Mouse (Mus musculus): ENCODE data around the gene Kdsr. TPM values are rescaled to one million over a fixed set of nuclear protein-coding genes. Genes with fewer than 3 reads are reported as not detected.

Kdsr gene
- total and polyA plus RNA-seq, 3 experiments = 3.3 to 6.3 (median 4.7) TPM

- H3K27ac ChIP-seq (ENCODE audit: insufficient read depth, low read depth) = no peak overlapping the region
- TF ChIP-seq MYC (IDR thresholded peaks at IDR 0.05; ENCODE audit: low read depth, low read length) (no peak), RAD21 (IDR thresholded peaks at IDR 0.05; ENCODE audit: low read depth, low read length) (peak; percentile 34), SMC3 (IDR thresholded peaks at IDR 0.05; ENCODE audit: low read depth, low read length) (0 out of 2 replicates have a peak, but pooled peaks have one; percentile 27), CTCF (conservative IDR thresholded peaks at IDR 0.05 in 1 of 2, IDR thresholded peaks at IDR 0.05 in 1 of 2; ENCODE audit: low read depth in 2 of 2, low read length in 2 of 2) (peak in 1 of 2 experiments; percentile 50; a peak in 2 of 4 replicates)
- H3K27me3 ChIP-seq (replicated peaks) = no peaks in the 10 kb centered on the region
- H3K36me3 ChIP-seq (replicated peaks in 1 of 2; ENCODE audit: control insufficient read depth in 1 of 2, insufficient read depth in 1 of 2, low read length in 1 of 2) = no peaks in the 10 kb centered on the region
- H3K9ac ChIP-seq (ENCODE audit: insufficient read depth, low read depth) = no peak overlapping the region
- DNase-seq (ENCODE audit: extremely low read depth) = peak; percentile 13
- H3K4me1 ChIP-seq (ENCODE audit: control insufficient read depth in 1 of 2, insufficient read depth in 2 of 2) = peaks cover 0 to 12% of the 10 kb centered on the region in 2 experiments; a peak in 2 of 4 replicates
- H3K4me2 ChIP-seq (ENCODE audit: insufficient read depth, low read depth, poor library complexity, severe bottlenecking) = no peak overlapping the region
- in situ Hi-C loops (cut with MboI; ENCODE audit: low pct_ligation_motif_present, low pct_unique_long_range_greater_than_20kb, low sequenced_read_pairs) = no loop called here
- no peak overlapping the region for H3K4me3 ChIP-seq (replicated peaks in 1 of 3; ENCODE audit: low read depth in 2 of 3, low read length in 2 of 3, poor library complexity in 1 of 3)
- peaks cover 14% of the 10 kb centered on the region for H3K79me2 ChIP-seq (replicated peaks; ENCODE audit: control insufficient read depth, extremely low read depth, insufficient read depth, poor library complexity, severe bottlenecking)
- no peaks in the 10 kb centered on the region for H3K9me3 ChIP-seq (replicated peaks; ENCODE audit: low read length)
- dilution Hi-C loops (cut with MboI; ENCODE audit: extremely low pct_ligation_motif_present, extremely low pct_unique_long_range_greater_than_20kb, low sequenced_read_pairs) = no loop called here
Observed at GRCm38 (mm10) chr1:106799931-106800330, 40.4 kb upstream of the Kdsr start.

DNA sequence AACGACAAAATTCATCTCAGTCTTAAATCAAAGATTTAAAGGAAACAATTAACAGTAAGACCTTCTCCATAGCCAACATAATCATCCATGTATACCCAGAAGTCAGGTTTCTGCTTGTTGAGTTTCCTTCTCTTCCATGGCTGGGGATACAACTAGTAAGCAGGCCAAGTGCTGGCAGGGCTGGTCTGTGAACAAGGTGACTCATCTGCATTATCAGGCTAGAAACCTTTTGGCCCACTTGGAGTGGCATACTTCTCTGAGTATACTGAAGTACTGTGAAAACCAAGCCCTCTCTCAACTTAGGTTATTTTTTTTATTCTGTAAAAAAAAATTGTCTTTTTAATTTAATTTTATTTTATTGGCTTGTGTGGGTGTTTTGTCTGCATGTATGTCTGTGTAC lies 39.9 kb upstream of the Kdsr start:
- H3K9ac ChIP-seq (ENCODE audit: insufficient read depth, low read depth) = no peak overlapping the region
- H3K79me2 ChIP-seq (replicated peaks; ENCODE audit: control insufficient read depth, extremely low read depth, insufficient read depth, poor library complexity, severe bottlenecking) = peaks cover 19% of the 10 kb centered on the region
- TF ChIP-seq MAX (IDR thresholded peaks at IDR 0.05; ENCODE audit: low read length) = no peak
- TF ChIP-seq EP300 (IDR thresholded peaks at IDR 0.05; ENCODE audit: low read length) = no peak
- H3K27me3 ChIP-seq (replicated peaks) = no peaks in the 10 kb centered on the region
- H3K4me1 ChIP-seq (ENCODE audit: control insufficient read depth in 1 of 2, insufficient read depth in 2 of 2) = peaks cover 0 to 17% of the 10 kb centered on the region in 2 experiments; a peak in 2 of 4 replicates
- dilution Hi-C loops (cut with MboI; ENCODE audit: extremely low pct_ligation_motif_present, extremely low pct_unique_long_range_greater_than_20kb, low sequenced_read_pairs) = no loop called here
- H3K4me3 ChIP-seq (replicated peaks in 1 of 3; ENCODE audit: low read depth in 2 of 3, low read length in 2 of 3, poor library complexity in 1 of 3) = no peak overlapping the region
- no peaks in the 10 kb centered on the region for H3K9me3 ChIP-seq (replicated peaks; ENCODE audit: low read length)
- no peak overlapping the region for H3K27ac ChIP-seq (ENCODE audit: insufficient read depth, low read depth)
- no peak overlapping the region for H3K4me2 ChIP-seq (ENCODE audit: insufficient read depth, low read depth, poor library complexity, severe bottlenecking)
- DNase-seq (ENCODE audit: extremely low read depth) = no peak
- in situ Hi-C loops (cut with MboI; ENCODE audit: low pct_ligation_motif_present, low pct_unique_long_range_greater_than_20kb, low sequenced_read_pairs) = no loop called here
- no peaks in the 10 kb centered on the region for H3K36me3 ChIP-seq (replicated peaks in 1 of 2; ENCODE audit: control insufficient read depth in 1 of 2, insufficient read depth in 1 of 2, low read length in 1 of 2)

- dilution Hi-C loops (cut with MboI; ENCODE audit: extremely low pct_ligation_motif_present, extremely low pct_unique_long_range_greater_than_20kb, low sequenced_read_pairs) (no loop called here), in situ Hi-C loops (cut with MboI; ENCODE audit: low pct_ligation_motif_present, low pct_unique_long_range_greater_than_20kb, low sequenced_read_pairs) (no loop called here)
- Histone ChIP-seq H3K79me2 (replicated peaks; ENCODE audit: control insufficient read depth, extremely low read depth, insufficient read depth, poor library complexity, severe bottlenecking) (peaks cover 37% of the 10 kb centered on the region), H3K9ac (ENCODE audit: insufficient read depth, low read depth) (peak overlapping the region; percentile 88), H3K9me3 (replicated peaks; ENCODE audit: low read length) (no peaks in the 10 kb centered on the region), H3K36me3 (replicated peaks in 1 of 2; ENCODE audit: control insufficient read depth in 1 of 2, insufficient read depth in 1 of 2, low read length in 1 of 2) (peaks cover 3 to 9% of the 10 kb centered on the region in 2 experiments), H3K4me2 (ENCODE audit: insufficient read depth, low read depth, poor library complexity, severe bottlenecking) (peak overlapping the region; percentile 60), H3K27me3 (replicated peaks) (no peaks in the 10 kb centered on the region), H3K27ac (ENCODE audit: insufficient read depth, low read depth) (no peak overlapping the region), H3K4me1 (ENCODE audit: control insufficient read depth in 1 of 2, insufficient read depth in 2 of 2) (peaks cover 4 to 35% of the 10 kb centered on the region in 2 experiments), H3K4me3 (replicated peaks in 1 of 3; ENCODE audit: low read depth in 2 of 3, low read length in 2 of 3, poor library complexity in 1 of 3) (peak overlapping the region; percentile 73 to 96 (median 90))
- TF ChIP-seq USF1 (IDR thresholded peaks at IDR 0.05; ENCODE audit: low read depth, low read length) = no peak
- no peak for TF ChIP-seq ZNF384 (IDR thresholded peaks at IDR 0.05; ENCODE audit: low read depth, low read length)
- peak; percentile 66; the same call in 1 of the 2 replicates for TF ChIP-seq CHD1 (IDR thresholded peaks at IDR 0.05; ENCODE audit: low read depth, low read length)
- TF ChIP-seq USF2 (conservative IDR thresholded peaks at IDR 0.05; ENCODE audit: low read depth, low read length) = no peak
- TF ChIP-seq POLR2AphosphoS2 (IDR thresholded peaks at IDR 0.05; ENCODE audit: low read depth, low read length) = 0 out of 2 replicates have a peak, but pooled peaks have one; percentile 11
- DNase-seq (ENCODE audit: extremely low read depth) = peak; percentile 11
Observed at GRCm38 (mm10) chr1:106796987-106797779, 37.7 kb upstream of the Kdsr start.

Data from CH12.LX (cell line).